Mouse (Mus musculus): ENCODE measurements around the gene Efna1. TPM values are rescaled to one million over a fixed set of nuclear protein-coding genes. Genes with fewer than 3 reads are reported as not detected.

The Efna1 gene
- polyA plus RNA-seq, 1 experiment from 2014 or later, result 16.4 TPM

GRCm38 (mm10) chr3:89268916-89269315, 12.0 kb downstream of the Efna1 start:
- 52% methylated on average over 8 of the region's 8 CpGs for WGBS
- Histone ChIP-seq H3K36me3 (ENCODE audit: control insufficient read depth, insufficient read depth, low read length) (no peaks in the 10 kb centered on the region), H3K9ac (ENCODE audit: low read depth, low read length) (no peak overlapping the region)

DNA sequence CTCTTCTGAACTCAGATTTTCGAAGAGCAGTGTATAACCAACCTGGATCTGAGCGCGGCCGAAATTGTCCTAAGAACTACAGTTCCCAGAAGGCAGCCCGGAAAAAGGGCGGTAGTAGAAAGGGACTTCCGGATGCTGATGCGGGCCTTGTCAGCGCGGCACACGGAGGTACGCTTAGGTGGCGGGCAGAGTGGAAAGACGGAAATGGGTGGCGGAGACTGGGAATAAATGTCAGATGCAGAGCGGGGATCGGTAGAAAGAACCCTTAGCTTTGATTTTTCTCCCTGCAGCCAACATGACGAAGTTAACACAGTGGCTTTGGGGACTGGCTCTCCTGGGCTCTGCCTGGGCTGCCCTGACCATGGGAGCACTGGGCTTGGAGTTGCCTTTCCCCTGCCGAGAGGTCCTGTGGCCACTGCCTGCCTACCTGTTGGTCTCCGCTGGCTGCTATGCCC, 14.5 kb downstream of the Efna1 start:
- 0 out of 2 replicates have a peak, but pooled peaks cover 6% of the 10 kb centered on the region for H3K4me1 ChIP-seq (replicated peaks; ENCODE audit: control insufficient read depth, insufficient read depth, low read length)
- WGBS, result under 1% methylated on average over 20 of the region's 20 CpGs
- peak overlapping the region; percentile 70 for H3K4me3 ChIP-seq (ENCODE audit: low read depth, low read length)
- H3K36me3 ChIP-seq (ENCODE audit: control insufficient read depth, insufficient read depth, low read length), result no peaks in the 10 kb centered on the region
- H3K27me3 ChIP-seq (ENCODE audit: control insufficient read depth, insufficient read depth, low read length), result no peaks in the 10 kb centered on the region
- DNase-seq (ENCODE audit: low spot score) (peak; percentile 89), ATAC-seq (ENCODE audit: low FRiP score) (peak; percentile 85)
- H3K4me2 ChIP-seq (replicated peaks; ENCODE audit: low read depth, low read length), result peak overlapping the region; percentile 91
- peak overlapping the region; percentile 87 for H3K9ac ChIP-seq (ENCODE audit: low read depth, low read length)
- H3K9me3 ChIP-seq (ENCODE audit: control insufficient read depth, low read length), result no peaks in the 10 kb centered on the region
- peak overlapping the region; percentile 48; the same call in 1 of the 2 replicates for H3K27ac ChIP-seq (ENCODE audit: low read depth, low read length)

More at GRCm38 (mm10) chr3:89268916-89269315, 12.0 kb downstream of the Efna1 start:
- ATAC-seq (ENCODE audit: low FRiP score) (no peak), DNase-seq (ENCODE audit: low spot score) (no peak)
- Histone ChIP-seq H3K9me3 (ENCODE audit: control insufficient read depth, low read length) (no peaks in the 10 kb centered on the region), H3K4me2 (replicated peaks; ENCODE audit: low read depth, low read length) (no peak overlapping the region), H3K4me3 (ENCODE audit: low read depth, low read length) (no peak overlapping the region), H3K4me1 (replicated peaks; ENCODE audit: control insufficient read depth, insufficient read depth, low read length) (0 out of 2 replicates have a peak, but pooled peaks cover 6% of the 10 kb centered on the region), H3K27me3 (ENCODE audit: control insufficient read depth, insufficient read depth, low read length) (no peaks in the 10 kb centered on the region), H3K27ac (ENCODE audit: low read depth, low read length) (no peak overlapping the region)

GRCm38 (mm10) chr3:89262417-89262816, 18.5 kb downstream of the Efna1 start:
- no peak overlapping the region for H3K4me2 ChIP-seq (replicated peaks; ENCODE audit: low read depth, low read length)
- no peak overlapping the region for H3K27ac ChIP-seq (ENCODE audit: low read depth, low read length)
- no peaks in the 10 kb centered on the region for H3K27me3 ChIP-seq (ENCODE audit: control insufficient read depth, insufficient read depth, low read length)
- no peak overlapping the region for H3K9ac ChIP-seq (ENCODE audit: low read depth, low read length)
- no peak for ATAC-seq (ENCODE audit: low FRiP score)
- 71% methylated on average over 10 of the region's 10 CpGs for WGBS
- no peaks in the 10 kb centered on the region for H3K9me3 ChIP-seq (ENCODE audit: control insufficient read depth, low read length)
- no peak for DNase-seq (ENCODE audit: low spot score)
- H3K4me1 ChIP-seq (replicated peaks; ENCODE audit: control insufficient read depth, insufficient read depth, low read length), result no peaks in the 10 kb centered on the region
- H3K4me3 ChIP-seq (ENCODE audit: low read depth, low read length), result no peak overlapping the region
- no peaks in the 10 kb centered on the region for H3K36me3 ChIP-seq (ENCODE audit: control insufficient read depth, insufficient read depth, low read length)

GRCm38 (mm10) chr3:89260211-89260610, 20.7 kb downstream of the Efna1 start:
- no peaks in the 10 kb centered on the region for H3K9me3 ChIP-seq (ENCODE audit: control insufficient read depth, low read length)
- H3K4me2 ChIP-seq (replicated peaks; ENCODE audit: low read depth, low read length), result no peak overlapping the region
- no peak overlapping the region for H3K9ac ChIP-seq (ENCODE audit: low read depth, low read length)
- H3K27ac ChIP-seq (ENCODE audit: low read depth, low read length), result no peak overlapping the region
- no peak overlapping the region for H3K4me3 ChIP-seq (ENCODE audit: low read depth, low read length)
- no peaks in the 10 kb centered on the region for H3K27me3 ChIP-seq (ENCODE audit: control insufficient read depth, insufficient read depth, low read length)
- no peaks in the 10 kb centered on the region for H3K4me1 ChIP-seq (replicated peaks; ENCODE audit: control insufficient read depth, insufficient read depth, low read length)
- no peaks in the 10 kb centered on the region for H3K36me3 ChIP-seq (ENCODE audit: control insufficient read depth, insufficient read depth, low read length)
- WGBS, result 79% methylated on average over 3 of the region's 3 CpGs
- ATAC-seq (ENCODE audit: low FRiP score) (no peak), DNase-seq (ENCODE audit: low spot score) (no peak)

GRCm38 (mm10) chr3:89259076-89259475, 21.9 kb downstream of the Efna1 start, which contains the start of gene Dpm3:
Gene Dpm3 (plus strand): TSS chr3:89259358.
- no peaks in the 10 kb centered on the region for H3K4me1 ChIP-seq (replicated peaks; ENCODE audit: control insufficient read depth, insufficient read depth, low read length)
- H3K27ac ChIP-seq (ENCODE audit: low read depth, low read length), result no peak within 1 kb of the TSS
- no peak for ATAC-seq (ENCODE audit: low FRiP score)
- 59% methylated on average over 7 of the region's 7 CpGs for WGBS
- H3K9me3 ChIP-seq (ENCODE audit: control insufficient read depth, low read length), result no peaks in the 10 kb centered on the region
- no peaks in the 10 kb centered on the region for H3K27me3 ChIP-seq (ENCODE audit: control insufficient read depth, insufficient read depth, low read length)
- no peak within 1 kb of the TSS for H3K9ac ChIP-seq (ENCODE audit: low read depth, low read length)
- H3K4me3 ChIP-seq (ENCODE audit: low read depth, low read length), result no peak within 1 kb of the TSS
- no peaks in the 10 kb centered on the region for H3K36me3 ChIP-seq (ENCODE audit: control insufficient read depth, insufficient read depth, low read length)
- no peak within 1 kb of the TSS for H3K4me2 ChIP-seq (replicated peaks; ENCODE audit: low read depth, low read length)
- DNase-seq (ENCODE audit: low spot score), result no peak

- H3K27ac ChIP-seq (ENCODE audit: low read depth, low read length), result no peak overlapping the region
- no peak overlapping the region for H3K4me3 ChIP-seq (ENCODE audit: low read depth, low read length)
- H3K4me2 ChIP-seq (replicated peaks; ENCODE audit: low read depth, low read length), result no peak overlapping the region
- H3K27me3 ChIP-seq (ENCODE audit: control insufficient read depth, insufficient read depth, low read length), result no peaks in the 10 kb centered on the region
- H3K9ac ChIP-seq (ENCODE audit: low read depth, low read length), result no peak overlapping the region
- 79% methylated on average over 5 of the region's 5 CpGs for WGBS
- no peaks in the 10 kb centered on the region; the same call in 1 of the 2 replicates for H3K4me1 ChIP-seq (replicated peaks; ENCODE audit: control insufficient read depth, insufficient read depth, low read length)
- ATAC-seq (ENCODE audit: low FRiP score), result no peak
- H3K9me3 ChIP-seq (ENCODE audit: control insufficient read depth, low read length), result no peaks in the 10 kb centered on the region
- no peaks in the 10 kb centered on the region for H3K36me3 ChIP-seq (ENCODE audit: control insufficient read depth, insufficient read depth, low read length)
- no peak for DNase-seq (ENCODE audit: low spot score)
Measured at GRCm38 (mm10) chr3:89256177-89256576, 24.8 kb downstream of the Efna1 start.

DNA sequence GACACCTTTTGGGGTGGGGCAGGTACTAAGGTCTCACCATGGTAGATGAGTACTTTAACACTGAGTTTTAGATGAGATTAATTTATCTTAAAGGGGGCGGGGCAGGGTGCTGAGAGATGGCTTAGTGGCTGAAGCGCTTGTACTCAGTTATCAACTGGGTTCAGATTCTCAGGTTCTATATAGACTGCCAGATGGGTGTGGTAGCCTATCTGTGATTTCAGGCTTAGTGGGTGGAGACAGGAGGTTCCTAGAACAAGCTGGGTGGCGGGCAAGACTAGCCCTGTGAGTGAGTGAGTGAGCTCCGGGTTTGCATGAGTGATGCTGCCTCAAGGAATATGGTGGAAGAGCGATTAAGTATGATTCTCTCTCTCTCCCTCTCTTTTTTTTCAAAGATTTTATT, 25.9 kb downstream of the Efna1 start:
- no peaks in the 10 kb centered on the region; the same call in 1 of the 2 replicates for H3K4me1 ChIP-seq (replicated peaks; ENCODE audit: control insufficient read depth, insufficient read depth, low read length)
- H3K36me3 ChIP-seq (ENCODE audit: control insufficient read depth, insufficient read depth, low read length), result no peaks in the 10 kb centered on the region
- no peak overlapping the region for H3K9ac ChIP-seq (ENCODE audit: low read depth, low read length)
- no peaks in the 10 kb centered on the region for H3K27me3 ChIP-seq (ENCODE audit: control insufficient read depth, insufficient read depth, low read length)
- H3K27ac ChIP-seq (ENCODE audit: low read depth, low read length), result no peak overlapping the region
- ATAC-seq (ENCODE audit: low FRiP score) (no peak), DNase-seq (ENCODE audit: low spot score) (no peak)
- no peak overlapping the region for H3K4me2 ChIP-seq (replicated peaks; ENCODE audit: low read depth, low read length)
- H3K9me3 ChIP-seq (ENCODE audit: control insufficient read depth, low read length), result no peaks in the 10 kb centered on the region
- H3K4me3 ChIP-seq (ENCODE audit: low read depth, low read length), result no peak overlapping the region
- WGBS, result 85% methylated on average over 5 of the region's 5 CpGs

GRCm38 (mm10) chr3:89251365-89251895, 29.5 kb downstream of the Efna1 start:
- peak overlapping the region; percentile 3 for H3K4me2 ChIP-seq (replicated peaks; ENCODE audit: low read depth, low read length)
- 0 out of 2 replicates have a peak overlapping the region, but pooled peaks have one; percentile 16 for H3K9ac ChIP-seq (ENCODE audit: low read depth, low read length)
- WGBS, result 8% methylated on average over 17 of the region's 17 CpGs
- H3K27ac ChIP-seq (ENCODE audit: low read depth, low read length), result no peak overlapping the region
- H3K36me3 ChIP-seq (ENCODE audit: control insufficient read depth, insufficient read depth, low read length), result no peaks in the 10 kb centered on the region
- no peaks in the 10 kb centered on the region for H3K9me3 ChIP-seq (ENCODE audit: control insufficient read depth, low read length)
- peaks cover 2% of the 10 kb centered on the region for H3K4me1 ChIP-seq (replicated peaks; ENCODE audit: control insufficient read depth, insufficient read depth, low read length)
- peak; percentile 36; the same call in 1 of the 2 replicates for ATAC-seq (ENCODE audit: low FRiP score)
- DNase-seq (ENCODE audit: low spot score), result no peak
- H3K27me3 ChIP-seq (ENCODE audit: control insufficient read depth, insufficient read depth, low read length), result no peaks in the 10 kb centered on the region
- no peak overlapping the region for H3K4me3 ChIP-seq (ENCODE audit: low read depth, low read length)

DNA sequence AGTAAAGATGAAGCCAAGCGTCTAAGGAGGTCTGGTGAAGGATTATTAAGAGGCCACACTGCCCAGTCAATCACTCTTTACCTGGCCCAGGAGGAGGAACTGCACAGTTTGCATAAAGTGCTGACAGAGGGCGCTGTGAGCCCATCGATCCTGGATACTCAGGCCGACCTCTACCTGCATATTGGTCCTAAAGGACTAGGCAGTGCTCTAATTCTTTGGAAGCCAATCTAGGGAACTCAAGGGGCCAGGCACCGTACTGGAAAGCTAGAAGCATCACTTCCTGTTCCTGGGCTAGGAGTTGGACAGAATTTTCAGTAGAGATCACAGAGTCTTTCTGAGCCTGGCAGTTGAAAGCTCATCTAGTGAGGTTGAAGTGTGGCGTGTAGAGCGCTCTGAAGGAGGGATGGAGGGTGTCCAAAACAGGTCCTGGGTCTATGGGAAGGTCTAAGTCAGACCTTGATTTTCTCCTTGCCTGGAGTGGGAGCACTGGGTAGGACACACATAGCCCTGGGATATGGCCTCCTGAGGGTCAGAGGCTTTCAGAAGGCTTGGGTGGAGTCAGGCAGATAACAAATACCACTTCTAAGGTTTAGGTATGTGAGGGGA, 30.4 kb downstream of the Efna1 start:
- Histone ChIP-seq H3K4me3 (ENCODE audit: low read depth, low read length) (no peak overlapping the region), H3K27me3 (ENCODE audit: control insufficient read depth, insufficient read depth, low read length) (no peaks in the 10 kb centered on the region), H3K36me3 (ENCODE audit: control insufficient read depth, insufficient read depth, low read length) (no peaks in the 10 kb centered on the region), H3K27ac (ENCODE audit: low read depth, low read length) (no peak overlapping the region), H3K9ac (ENCODE audit: low read depth, low read length) (no peak overlapping the region), H3K4me2 (replicated peaks; ENCODE audit: low read depth, low read length) (no peak overlapping the region), H3K9me3 (ENCODE audit: control insufficient read depth, low read length) (no peaks in the 10 kb centered on the region), H3K4me1 (replicated peaks; ENCODE audit: control insufficient read depth, insufficient read depth, low read length) (peaks cover 2% of the 10 kb centered on the region)
- ATAC-seq (ENCODE audit: low FRiP score), result no peak
- 25% methylated on average over 7 of the region's 7 CpGs for WGBS
- no peak for DNase-seq (ENCODE audit: low spot score)

All from hindbrain, embryonic 11.5 days (tissue).